Mouse (Mus musculus) brain, embryonic 18.5 days (tissue): Measurements from ENCODE around the gene Gtf2a2.

Experiments used
- DNase-seq: peaks from one replicate; pipeline ENCODE4 v3.0.0-alpha.2; 2012; ENCODE audit warnings: low read depth, low spot score

The Gtf2a2 gene

DNA sequence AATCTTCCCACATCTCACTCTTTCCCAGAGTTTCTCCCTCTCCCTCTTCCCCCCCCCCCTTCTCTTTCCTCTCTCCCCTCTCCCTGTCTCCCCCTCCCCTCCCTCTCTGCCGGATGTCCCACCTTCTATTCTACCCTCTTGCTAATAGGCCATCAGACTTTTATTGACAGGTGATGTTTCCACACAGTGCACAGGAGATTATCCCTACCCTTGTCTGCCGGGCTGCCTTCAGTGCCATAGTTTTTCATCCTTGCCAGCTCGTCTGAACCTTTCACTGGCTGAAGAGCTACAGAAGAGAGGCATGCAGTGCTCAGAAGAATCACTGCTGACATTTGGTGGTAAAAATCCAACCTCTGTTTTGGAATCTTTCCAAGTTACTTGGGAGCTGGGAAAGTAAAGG, 41.1 kb downstream of the Gtf2a2 start:
- DNase-seq = no peak

DNA sequence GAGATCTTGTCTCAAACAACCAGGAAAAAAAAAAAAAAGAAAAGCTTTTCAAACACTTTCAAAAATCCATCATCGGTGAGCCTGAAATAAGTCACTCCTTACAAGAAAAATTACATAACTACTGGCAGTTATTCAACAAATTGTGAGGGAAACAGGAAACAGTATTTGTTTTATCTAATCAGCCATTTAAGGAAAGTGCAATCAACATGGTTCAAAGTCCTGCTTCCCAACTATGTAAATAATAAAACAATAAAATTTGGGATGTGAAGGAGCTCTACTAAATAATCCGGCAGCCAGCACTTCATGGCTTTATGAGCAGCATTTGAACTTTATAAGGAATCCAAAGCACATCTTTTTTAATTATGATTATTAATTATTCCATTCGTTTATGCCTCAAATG, 49.7 kb downstream of the Gtf2a2 start:
- DNase-seq = no peak

DNA sequence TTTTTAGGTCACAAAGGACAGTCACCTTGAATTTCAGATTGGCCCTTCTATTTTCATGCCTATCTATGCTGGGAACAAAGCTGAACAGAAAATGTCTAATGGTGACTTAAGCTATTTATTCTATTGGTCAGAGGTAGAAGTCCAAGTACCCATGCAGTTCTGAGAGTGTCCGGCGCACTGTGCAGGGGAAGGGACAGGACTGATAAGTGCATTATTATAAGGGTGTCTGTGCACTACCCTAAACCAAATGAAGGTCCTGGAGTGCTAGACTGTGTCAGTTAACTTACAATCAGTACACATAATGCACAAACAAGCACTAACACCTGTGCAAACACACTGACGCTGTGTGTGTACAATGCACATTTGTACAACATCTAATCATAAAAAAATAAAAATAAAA, 55.1 kb downstream of the Gtf2a2 start:
- DNase-seq = no peak

DNA sequence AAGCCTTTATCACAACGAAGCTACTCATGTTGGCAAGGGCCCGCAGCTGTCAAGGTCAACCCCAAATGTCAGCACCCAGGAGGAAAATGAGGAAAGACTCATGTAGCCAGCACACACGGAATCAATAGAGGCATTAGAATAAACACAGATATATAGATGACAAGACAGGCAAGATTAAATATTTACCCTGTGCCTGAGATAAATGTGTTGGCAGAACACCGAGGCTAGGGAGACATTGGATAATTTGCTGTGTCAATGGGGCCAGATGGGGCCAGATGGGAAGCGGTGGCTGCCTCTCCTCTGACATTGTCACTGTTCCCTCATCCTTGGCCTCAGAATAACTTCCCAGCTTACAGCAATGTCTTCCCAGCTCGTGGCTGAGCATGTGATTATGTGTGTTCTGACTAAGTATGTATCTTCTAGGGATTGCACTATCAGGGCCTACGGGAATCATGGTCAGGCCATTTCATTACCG, 57.6 kb downstream of the Gtf2a2 start:
- no peak for DNase-seq

DNA sequence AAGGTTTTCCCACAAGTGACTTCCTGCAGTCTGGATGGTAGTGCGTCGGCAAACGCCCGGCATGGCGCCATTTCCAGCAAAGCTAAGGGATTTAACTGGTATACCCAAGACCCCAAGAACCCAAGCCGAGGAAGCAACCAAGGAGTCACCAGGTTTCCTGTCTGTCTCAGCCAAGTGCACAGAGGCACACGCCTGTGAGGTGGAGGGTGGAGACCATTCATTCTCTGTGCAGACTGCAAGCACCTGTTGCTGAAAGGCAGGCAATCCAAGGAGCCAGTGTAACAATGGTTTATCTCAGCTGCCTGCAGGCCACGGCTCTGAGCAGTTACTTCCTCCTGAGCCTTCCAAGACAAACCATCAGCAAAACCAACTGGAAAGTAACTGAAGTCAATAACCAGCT, 60.0 kb downstream of the Gtf2a2 start:
- no peak for DNase-seq
